Mouse (Mus musculus): Measurements from ENCODE around the gene H2al1j. TPM values are rescaled to one million over a fixed set of nuclear protein-coding genes. Genes with fewer than 3 reads are reported as not detected.
"Not testable (repeated sequence)": the region's sequence is repeated elsewhere in the genome, so short reads cannot be mapped to it uniquely, and the experiment has no call there.

The H2al1j gene
- not detected in 2 replicates for polyA plus RNA-seq (2014; fragmentation: Nextera tagmentation; extraction: Ambion mirVana)

GRCm38 (mm10) chrX:11327522-11327921, at the start of gene H2al1j:
Gene H2al1j (plus strand): TSS chrX:11327822.
- not testable (repeated sequence) for DNase-seq (ENCODE audit: low spot score); H3K27me3 ChIP-seq (ENCODE audit: control insufficient read depth, insufficient read depth, low read length); H3K9ac ChIP-seq (ENCODE audit: low read length); H3K4me1 ChIP-seq (ENCODE audit: control insufficient read depth, insufficient read depth, low read length); H3K36me3 ChIP-seq (ENCODE audit: control insufficient read depth, insufficient read depth, low read length); H3K4me3 ChIP-seq (ENCODE audit: low read depth, low read length); H3K27ac ChIP-seq (replicated peaks; ENCODE audit: low read depth, low read length); H3K9me3 ChIP-seq (ENCODE audit: control insufficient read depth, low read length); H3K4me2 ChIP-seq (ENCODE audit: low read depth, severe bottlenecking); ATAC-seq (ENCODE audit: insufficient number of reproducible peaks, low FRiP score, low TSS enrichment, low read depth)
- WGBS = 92% methylated on average over 2 of the region's 2 CpGs

DNA sequence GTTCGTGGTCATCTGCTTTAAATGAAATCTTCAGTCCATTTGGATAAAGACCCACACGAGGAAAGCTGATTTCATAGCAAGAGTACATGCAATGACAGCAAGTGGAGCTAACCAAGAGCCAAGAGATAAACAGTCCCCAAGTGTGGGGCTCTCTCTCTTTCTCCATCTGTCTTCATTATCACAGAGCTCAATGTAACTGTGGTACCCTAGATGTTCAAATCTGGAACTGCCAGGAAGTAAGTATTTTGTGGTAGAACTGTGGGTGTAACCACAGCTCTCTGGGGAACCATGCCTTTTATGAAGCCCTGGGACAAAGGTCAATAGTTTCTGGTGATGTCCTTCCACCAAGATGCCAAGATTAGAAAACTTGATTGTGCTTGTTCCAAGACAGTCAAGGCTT, 46.9 kb upstream of the H2al1j start:
- Histone ChIP-seq H3K36me3 (ENCODE audit: control insufficient read depth, insufficient read depth, low read length) (no peaks in the 10 kb centered on the region), H3K27me3 (ENCODE audit: control insufficient read depth, insufficient read depth, low read length) (peaks cover 7% of the 10 kb centered on the region; the same call in 1 of the 2 replicates), H3K4me2 (ENCODE audit: low read depth, severe bottlenecking) (no peak overlapping the region), H3K9me3 (ENCODE audit: control insufficient read depth, low read length) (no peaks in the 10 kb centered on the region), H3K4me3 (ENCODE audit: low read depth, low read length) (no peak overlapping the region), H3K9ac (ENCODE audit: low read length) (no peak overlapping the region), H3K27ac (replicated peaks; ENCODE audit: low read depth, low read length) (no peak overlapping the region), H3K4me1 (ENCODE audit: control insufficient read depth, insufficient read depth, low read length) (no peaks in the 10 kb centered on the region)
- ATAC-seq (ENCODE audit: insufficient number of reproducible peaks, low FRiP score, low TSS enrichment, low read depth) = no peak
- DNase-seq (ENCODE audit: low spot score) = no peak
- WGBS = 63% methylated on average over 2 of the region's 2 CpGs

- Histone ChIP-seq H3K36me3 (ENCODE audit: control insufficient read depth, insufficient read depth, low read length) (no peaks in the 10 kb centered on the region), H3K9ac (ENCODE audit: low read length) (no peak overlapping the region), H3K4me1 (ENCODE audit: control insufficient read depth, insufficient read depth, low read length) (no peaks in the 10 kb centered on the region), H3K9me3 (ENCODE audit: control insufficient read depth, low read length) (no peaks in the 10 kb centered on the region), H3K27ac (replicated peaks; ENCODE audit: low read depth, low read length) (no peak overlapping the region), H3K4me3 (ENCODE audit: low read depth, low read length) (no peak overlapping the region), H3K4me2 (ENCODE audit: low read depth, severe bottlenecking) (no peak overlapping the region), H3K27me3 (ENCODE audit: control insufficient read depth, insufficient read depth, low read length) (peaks cover 6% of the 10 kb centered on the region; the same call in 1 of the 2 replicates)
- WGBS = 77% methylated on average over 14 of the region's 14 CpGs
- DNase-seq (ENCODE audit: low spot score) (no peak), ATAC-seq (ENCODE audit: insufficient number of reproducible peaks, low FRiP score, low TSS enrichment, low read depth) (no peak)
Measured at GRCm38 (mm10) chrX:11288306-11288882, 39.2 kb upstream of the H2al1j start.

- no peaks in the 10 kb centered on the region for H3K4me1 ChIP-seq (ENCODE audit: control insufficient read depth, insufficient read depth, low read length)
- no peak for DNase-seq (ENCODE audit: low spot score)
- ATAC-seq (ENCODE audit: insufficient number of reproducible peaks, low FRiP score, low TSS enrichment, low read depth) = no peak
- H3K9me3 ChIP-seq (ENCODE audit: control insufficient read depth, low read length) = no peaks in the 10 kb centered on the region
- H3K27ac ChIP-seq (replicated peaks; ENCODE audit: low read depth, low read length) = no peak overlapping the region
- no peak overlapping the region for H3K9ac ChIP-seq (ENCODE audit: low read length)
- WGBS = 76% methylated on average over 4 of the region's 4 CpGs
- no peaks in the 10 kb centered on the region for H3K36me3 ChIP-seq (ENCODE audit: control insufficient read depth, insufficient read depth, low read length)
- no peak overlapping the region for H3K4me3 ChIP-seq (ENCODE audit: low read depth, low read length)
- peaks cover 6% of the 10 kb centered on the region; the same call in 1 of the 2 replicates for H3K27me3 ChIP-seq (ENCODE audit: control insufficient read depth, insufficient read depth, low read length)
- no peak overlapping the region for H3K4me2 ChIP-seq (ENCODE audit: low read depth, severe bottlenecking)
Measured at GRCm38 (mm10) chrX:11289244-11289643, 38.4 kb upstream of the H2al1j start.

DNA sequence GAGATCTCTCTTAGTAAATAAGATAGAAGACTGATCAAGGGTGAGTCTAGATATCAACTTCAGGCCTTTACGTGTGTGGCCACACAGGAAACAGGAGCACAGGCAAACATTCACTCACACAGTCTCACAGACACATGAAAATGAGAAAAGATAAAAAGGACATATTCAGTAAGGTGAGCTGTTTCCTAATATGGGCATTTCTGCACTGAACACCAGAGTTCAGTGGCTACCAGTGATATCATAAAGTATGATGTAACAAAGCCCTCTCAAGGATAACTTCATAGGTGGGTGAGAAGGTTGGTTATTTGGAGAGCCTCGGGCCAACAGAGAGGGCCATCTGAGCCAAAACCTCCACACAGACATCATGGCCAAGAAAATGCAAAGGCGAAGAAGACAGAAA, 28.7 kb upstream of the H2al1j start, which contains the start of gene H2al1a:
Gene H2al1a (plus strand): TSS at position 301 of the 400 bp plus-strand sequence.
- H3K27me3 ChIP-seq (ENCODE audit: control insufficient read depth, insufficient read depth, low read length); H3K27ac ChIP-seq (replicated peaks; ENCODE audit: low read depth, low read length); H3K9ac ChIP-seq (ENCODE audit: low read length); DNase-seq (ENCODE audit: low spot score); H3K4me2 ChIP-seq (ENCODE audit: low read depth, severe bottlenecking); H3K4me3 ChIP-seq (ENCODE audit: low read depth, low read length); H3K4me1 ChIP-seq (ENCODE audit: control insufficient read depth, insufficient read depth, low read length); ATAC-seq (ENCODE audit: insufficient number of reproducible peaks, low FRiP score, low TSS enrichment, low read depth); H3K36me3 ChIP-seq (ENCODE audit: control insufficient read depth, insufficient read depth, low read length); H3K9me3 ChIP-seq (ENCODE audit: control insufficient read depth, low read length): not testable (repeated sequence)
- WGBS = no CpG with 5 or more reads among the region's 3 CpGs

- H3K9ac ChIP-seq (ENCODE audit: low read length); H3K4me3 ChIP-seq (ENCODE audit: low read depth, low read length); H3K4me1 ChIP-seq (ENCODE audit: control insufficient read depth, insufficient read depth, low read length); H3K4me2 ChIP-seq (ENCODE audit: low read depth, severe bottlenecking); H3K36me3 ChIP-seq (ENCODE audit: control insufficient read depth, insufficient read depth, low read length); H3K9me3 ChIP-seq (ENCODE audit: control insufficient read depth, low read length); H3K27ac ChIP-seq (replicated peaks; ENCODE audit: low read depth, low read length); ATAC-seq (ENCODE audit: insufficient number of reproducible peaks, low FRiP score, low TSS enrichment, low read depth); DNase-seq (ENCODE audit: low spot score); H3K27me3 ChIP-seq (ENCODE audit: control insufficient read depth, insufficient read depth, low read length): not testable (repeated sequence)
- WGBS = 100% methylated on average over 1 of the region's 3 CpGs
Measured at GRCm38 (mm10) chrX:11302132-11302531, 25.5 kb upstream of the H2al1j start, which contains the start of gene H2al1b. Gene H2al1b (plus strand): TSS chrX:11302432.

- not testable (repeated sequence) for H3K36me3 ChIP-seq (ENCODE audit: control insufficient read depth, insufficient read depth, low read length); H3K27ac ChIP-seq (replicated peaks; ENCODE audit: low read depth, low read length); ATAC-seq (ENCODE audit: insufficient number of reproducible peaks, low FRiP score, low TSS enrichment, low read depth); H3K9me3 ChIP-seq (ENCODE audit: control insufficient read depth, low read length); H3K4me3 ChIP-seq (ENCODE audit: low read depth, low read length); H3K9ac ChIP-seq (ENCODE audit: low read length); DNase-seq (ENCODE audit: low spot score); H3K4me2 ChIP-seq (ENCODE audit: low read depth, severe bottlenecking); H3K4me1 ChIP-seq (ENCODE audit: control insufficient read depth, insufficient read depth, low read length); H3K27me3 ChIP-seq (ENCODE audit: control insufficient read depth, insufficient read depth, low read length)
- 100% methylated on average over 1 of the region's 6 CpGs for WGBS
Measured at GRCm38 (mm10) chrX:11305355-11305754, 22.3 kb upstream of the H2al1j start, which contains the start of gene H2al1c. Gene H2al1c (plus strand): TSS chrX:11305655.

DNA sequence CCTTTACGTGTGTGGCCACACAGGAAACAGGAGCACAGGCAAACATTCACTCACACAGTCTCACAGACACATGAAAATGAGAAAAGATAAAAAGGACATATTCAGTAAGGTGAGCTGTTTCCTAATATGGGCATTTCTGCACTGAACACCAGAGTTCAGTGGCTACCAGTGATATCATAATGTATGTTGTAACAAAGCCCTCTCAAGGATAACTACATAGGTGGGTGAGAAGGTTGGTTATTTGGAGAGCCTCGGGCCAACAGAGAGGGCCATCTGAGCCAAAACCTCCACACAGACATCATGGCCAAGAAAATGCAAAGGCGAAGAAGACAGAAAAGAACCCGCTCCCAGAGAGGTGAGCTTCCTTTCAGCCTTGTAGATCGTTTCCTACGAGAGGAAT, 19.1 kb upstream of the H2al1j start, which contains the start of gene H2al1d:
Gene H2al1d (plus strand): TSS at position 301 of the 400 bp plus-strand sequence.
- not testable (repeated sequence) for H3K9ac ChIP-seq (ENCODE audit: low read length); H3K4me3 ChIP-seq (ENCODE audit: low read depth, low read length); DNase-seq (ENCODE audit: low spot score); H3K36me3 ChIP-seq (ENCODE audit: control insufficient read depth, insufficient read depth, low read length); H3K9me3 ChIP-seq (ENCODE audit: control insufficient read depth, low read length); H3K4me2 ChIP-seq (ENCODE audit: low read depth, severe bottlenecking); H3K27ac ChIP-seq (replicated peaks; ENCODE audit: low read depth, low read length); H3K27me3 ChIP-seq (ENCODE audit: control insufficient read depth, insufficient read depth, low read length); ATAC-seq (ENCODE audit: insufficient number of reproducible peaks, low FRiP score, low TSS enrichment, low read depth); H3K4me1 ChIP-seq (ENCODE audit: control insufficient read depth, insufficient read depth, low read length)
- no CpG with 5 or more reads among the region's 6 CpGs for WGBS

Data from limb, embryonic 11.5 days (tissue).